Mouse (Mus musculus) heart, postnatal 0 days (tissue): ENCODE measurements around the gene Ddx39b.

Source experiments
- CTCF ChIP-seq: IDR thresholded peaks from 2 replicates; pipeline ENCODE4 v1.5.1; 2016; ENCODE audit warnings: antibody characterized with exemption, control low read depth, low read depth
- EP300 ChIP-seq: IDR thresholded peaks from 2 replicates; pipeline ENCODE4 v1.6.1; 2016; ENCODE audit warnings: antibody characterized with exemption, low read depth

DNA sequence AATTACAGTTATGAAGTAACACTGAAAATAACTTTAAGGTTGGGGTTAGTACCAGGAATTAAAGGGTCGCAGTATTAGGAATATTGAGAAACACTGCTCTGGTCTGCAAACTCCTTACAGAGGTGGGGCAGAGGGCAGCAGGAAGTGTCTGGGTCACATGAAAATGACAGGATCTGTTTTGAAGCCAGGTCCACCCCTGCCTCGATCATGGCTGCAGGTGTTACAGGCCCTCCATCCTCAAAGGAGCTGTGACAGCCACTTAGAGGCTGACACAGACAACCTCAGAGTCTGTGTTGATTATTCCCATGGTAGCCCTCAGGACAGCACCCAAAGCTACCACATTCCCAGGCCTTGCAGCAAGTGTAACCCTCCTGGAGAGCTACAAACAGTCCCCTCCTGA lies 61.7 kb downstream of the Ddx39b start:
- TF ChIP-seq CTCF (no peak), EP300 (no peak)
